Mouse (Mus musculus): ENCODE measurements around the gene Calcrl. TPM values are rescaled to one million over a fixed set of nuclear protein-coding genes. Genes with fewer than 3 reads are reported as not detected.

Calcrl gene
- polyA plus RNA-seq, 1 experiment from 2014 or later = 42.3 TPM

GRCm38 (mm10) chr2:84383828-84384227, 41.4 kb downstream of the Calcrl start:
- H3K27me3 ChIP-seq (ENCODE audit: insufficient read depth, low read length) = no peaks in the 10 kb centered on the region
- H3K9ac ChIP-seq = no peak overlapping the region
- 57% methylated on average over 4 of the region's 4 CpGs for WGBS
- H3K4me2 ChIP-seq = no peak overlapping the region
- no peak overlapping the region for H3K4me3 ChIP-seq (ENCODE audit: low read depth, low read length)
- H3K27ac ChIP-seq (ENCODE audit: low read depth) = no peak overlapping the region
- H3K36me3 ChIP-seq (ENCODE audit: insufficient read depth) = no peaks in the 10 kb centered on the region
- ATAC-seq (ENCODE audit: insufficient read depth) = no peak
- H3K4me1 ChIP-seq (ENCODE audit: insufficient read depth) = 0 out of 2 replicates have a peak, but pooled peaks cover 2% of the 10 kb centered on the region
- no peak for DNase-seq
- H3K9me3 ChIP-seq (ENCODE audit: low read depth, low read length) = no peaks in the 10 kb centered on the region
- no peak for TF ChIP-seq CTCF (IDR thresholded peaks at IDR 0.05; ENCODE audit: low read depth)

GRCm38 (mm10) chr2:84382556-84382955, 42.7 kb downstream of the Calcrl start:
- ATAC-seq (ENCODE audit: insufficient read depth) (no peak), DNase-seq (peak; percentile 32)

DNA sequence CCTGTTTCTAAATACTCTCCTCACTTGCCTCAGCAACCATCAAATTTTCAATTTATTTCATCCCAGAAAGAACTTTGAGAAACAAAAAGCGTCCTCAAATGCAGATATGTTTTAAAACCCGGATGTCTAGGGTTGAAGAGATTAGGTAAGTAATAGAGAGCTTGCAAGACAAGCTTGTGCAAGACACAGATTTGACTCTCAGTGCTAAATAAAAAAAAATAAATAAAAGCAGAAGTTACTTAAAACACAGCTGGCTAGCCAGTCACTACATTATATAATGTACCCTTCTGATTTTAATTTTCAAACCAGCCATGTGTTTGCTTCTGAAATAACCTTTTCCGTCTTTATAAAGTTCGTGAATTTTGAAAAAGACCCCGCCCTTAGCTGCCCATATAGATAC, 43.2 kb downstream of the Calcrl start:
- ATAC-seq (ENCODE audit: insufficient read depth) (no peak), DNase-seq (no peak)
- Histone ChIP-seq H3K4me3 (ENCODE audit: low read depth, low read length) (no peak overlapping the region), H3K27me3 (ENCODE audit: insufficient read depth, low read length) (no peaks in the 10 kb centered on the region), H3K9me3 (ENCODE audit: low read depth, low read length) (no peaks in the 10 kb centered on the region), H3K27ac (ENCODE audit: low read depth) (no peak overlapping the region), H3K4me1 (ENCODE audit: insufficient read depth) (0 out of 2 replicates have a peak, but pooled peaks cover 2% of the 10 kb centered on the region), H3K9ac (no peak overlapping the region), H3K4me2 (no peak overlapping the region), H3K36me3 (ENCODE audit: insufficient read depth) (no peaks in the 10 kb centered on the region)
- no peak for TF ChIP-seq CTCF (IDR thresholded peaks at IDR 0.05; ENCODE audit: low read depth)
- 76% methylated on average over 5 of the region's 5 CpGs for WGBS

More at GRCm38 (mm10) chr2:84382556-84382955, 42.7 kb downstream of the Calcrl start:
- no peak overlapping the region for H3K4me3 ChIP-seq (ENCODE audit: low read depth, low read length)
- 0 out of 2 replicates have a peak, but pooled peaks cover 2% of the 10 kb centered on the region for H3K4me1 ChIP-seq (ENCODE audit: insufficient read depth)
- H3K9me3 ChIP-seq (ENCODE audit: low read depth, low read length) = no peaks in the 10 kb centered on the region
- no peak overlapping the region for H3K4me2 ChIP-seq
- no peak overlapping the region for H3K9ac ChIP-seq
- no peak overlapping the region for H3K27ac ChIP-seq (ENCODE audit: low read depth)
- no peaks in the 10 kb centered on the region for H3K36me3 ChIP-seq (ENCODE audit: insufficient read depth)
- no peak for TF ChIP-seq CTCF (IDR thresholded peaks at IDR 0.05; ENCODE audit: low read depth)
- H3K27me3 ChIP-seq (ENCODE audit: insufficient read depth, low read length) = no peaks in the 10 kb centered on the region

DNA sequence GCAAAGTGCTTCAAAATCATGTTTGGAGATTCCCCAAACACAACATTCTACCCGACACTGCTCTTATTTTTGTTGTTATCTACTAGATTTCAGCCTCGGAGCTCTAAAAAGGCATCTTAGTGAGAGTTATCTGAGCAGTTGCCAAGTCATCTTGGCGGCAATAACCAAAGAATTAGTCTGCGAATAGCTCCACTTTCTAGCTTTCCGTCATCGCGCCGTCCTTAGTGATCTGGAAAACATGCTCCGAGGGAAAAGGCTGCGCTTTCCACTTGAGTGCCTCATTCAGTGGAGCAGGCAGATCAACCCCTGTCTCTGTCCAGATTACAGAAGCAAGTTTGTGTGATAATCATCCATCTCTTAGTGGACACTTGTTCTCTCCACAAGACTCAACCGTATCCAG, 44.4 kb downstream of the Calcrl start:
- Histone ChIP-seq H3K9ac (no peak overlapping the region), H3K4me2 (no peak overlapping the region), H3K27ac (ENCODE audit: low read depth) (no peak overlapping the region), H3K27me3 (ENCODE audit: insufficient read depth, low read length) (no peaks in the 10 kb centered on the region), H3K36me3 (ENCODE audit: insufficient read depth) (no peaks in the 10 kb centered on the region), H3K4me1 (ENCODE audit: insufficient read depth) (0 out of 2 replicates have a peak, but pooled peaks cover 2% of the 10 kb centered on the region), H3K4me3 (ENCODE audit: low read depth, low read length) (no peak overlapping the region), H3K9me3 (ENCODE audit: low read depth, low read length) (no peaks in the 10 kb centered on the region)
- ATAC-seq (ENCODE audit: insufficient read depth) (no peak), DNase-seq (peak; percentile 68)
- no peak for TF ChIP-seq CTCF (IDR thresholded peaks at IDR 0.05; ENCODE audit: low read depth)
- WGBS = 70% methylated on average over 11 of the region's 11 CpGs

GRCm38 (mm10) chr2:84378678-84379077, 46.5 kb downstream of the Calcrl start:
- Histone ChIP-seq H3K27me3 (ENCODE audit: insufficient read depth, low read length) (no peaks in the 10 kb centered on the region), H3K4me2 (no peak overlapping the region), H3K4me1 (ENCODE audit: insufficient read depth) (0 out of 2 replicates have a peak, but pooled peaks cover 2% of the 10 kb centered on the region), H3K27ac (ENCODE audit: low read depth) (no peak overlapping the region), H3K36me3 (ENCODE audit: insufficient read depth) (no peaks in the 10 kb centered on the region), H3K9ac (no peak overlapping the region), H3K4me3 (ENCODE audit: low read depth, low read length) (no peak overlapping the region), H3K9me3 (ENCODE audit: low read depth, low read length) (no peaks in the 10 kb centered on the region)
- ATAC-seq (ENCODE audit: insufficient read depth) = no peak
- no peak for TF ChIP-seq CTCF (IDR thresholded peaks at IDR 0.05; ENCODE audit: low read depth)
- WGBS = 53% methylated on average over 5 of the region's 5 CpGs
- peak; percentile 27 for DNase-seq

DNA sequence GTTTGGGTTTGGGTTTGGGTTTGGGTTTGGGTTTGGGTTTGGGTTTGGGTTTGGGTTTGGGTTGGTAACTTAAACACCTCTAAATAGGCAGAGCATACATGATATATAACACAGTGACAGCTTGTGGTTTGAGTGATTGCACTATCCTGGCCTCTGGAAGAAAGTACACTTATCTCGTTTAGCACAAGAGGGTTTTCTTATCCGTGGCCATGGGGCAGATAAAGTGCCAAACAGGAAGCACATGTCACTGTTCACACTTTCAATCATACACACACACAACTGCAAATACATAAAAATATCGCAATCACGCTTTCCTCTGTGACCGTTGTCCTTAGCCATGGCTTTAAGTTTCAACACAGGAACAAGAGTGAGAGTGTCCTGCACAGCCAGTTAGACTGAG, 56.0 kb downstream of the Calcrl start:
- H3K27me3 ChIP-seq (ENCODE audit: insufficient read depth, low read length) = no peaks in the 10 kb centered on the region
- WGBS = 31% methylated on average over 5 of the region's 5 CpGs
- H3K36me3 ChIP-seq (ENCODE audit: insufficient read depth) = no peaks in the 10 kb centered on the region
- no peak overlapping the region for H3K4me3 ChIP-seq (ENCODE audit: low read depth, low read length)
- H3K9ac ChIP-seq = no peak overlapping the region
- no peak for TF ChIP-seq CTCF (IDR thresholded peaks at IDR 0.05; ENCODE audit: low read depth)
- no peak overlapping the region for H3K4me2 ChIP-seq
- H3K27ac ChIP-seq (ENCODE audit: low read depth) = no peak overlapping the region
- no peaks in the 10 kb centered on the region for H3K9me3 ChIP-seq (ENCODE audit: low read depth, low read length)
- no peaks in the 10 kb centered on the region for H3K4me1 ChIP-seq (ENCODE audit: insufficient read depth)
- ATAC-seq (ENCODE audit: insufficient read depth) = peak; percentile 56; the same call in 1 of the 2 replicates
- DNase-seq = peak; percentile 40

DNA sequence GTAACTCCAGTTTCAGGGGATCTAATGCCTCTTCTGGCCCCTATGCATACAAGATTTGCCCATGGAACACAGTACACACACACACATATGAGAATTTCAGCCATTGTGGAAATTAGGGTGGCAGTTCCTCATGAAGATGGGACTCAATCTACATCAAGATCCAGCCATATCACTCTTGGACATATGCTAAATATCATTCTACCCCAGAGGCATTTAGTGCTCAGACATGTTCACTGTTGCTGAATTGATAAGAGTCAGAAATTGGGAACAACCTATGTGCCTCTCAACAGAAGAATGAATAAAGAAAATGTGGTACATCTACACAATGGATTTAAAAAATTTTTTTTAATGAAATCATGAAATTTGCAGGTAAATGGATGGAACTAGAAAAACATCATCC, 58.5 kb downstream of the Calcrl start:
- Histone ChIP-seq H3K27ac (ENCODE audit: low read depth) (no peak overlapping the region), H3K4me3 (ENCODE audit: low read depth, low read length) (no peak overlapping the region), H3K4me1 (ENCODE audit: insufficient read depth) (no peaks in the 10 kb centered on the region), H3K9me3 (ENCODE audit: low read depth, low read length) (no peaks in the 10 kb centered on the region), H3K27me3 (ENCODE audit: insufficient read depth, low read length) (no peaks in the 10 kb centered on the region), H3K4me2 (no peak overlapping the region), H3K36me3 (ENCODE audit: insufficient read depth) (no peaks in the 10 kb centered on the region), H3K9ac (no peak overlapping the region)
- DNase-seq (no peak), ATAC-seq (ENCODE audit: insufficient read depth) (no peak)
- no peak for TF ChIP-seq CTCF (IDR thresholded peaks at IDR 0.05; ENCODE audit: low read depth)

DNA sequence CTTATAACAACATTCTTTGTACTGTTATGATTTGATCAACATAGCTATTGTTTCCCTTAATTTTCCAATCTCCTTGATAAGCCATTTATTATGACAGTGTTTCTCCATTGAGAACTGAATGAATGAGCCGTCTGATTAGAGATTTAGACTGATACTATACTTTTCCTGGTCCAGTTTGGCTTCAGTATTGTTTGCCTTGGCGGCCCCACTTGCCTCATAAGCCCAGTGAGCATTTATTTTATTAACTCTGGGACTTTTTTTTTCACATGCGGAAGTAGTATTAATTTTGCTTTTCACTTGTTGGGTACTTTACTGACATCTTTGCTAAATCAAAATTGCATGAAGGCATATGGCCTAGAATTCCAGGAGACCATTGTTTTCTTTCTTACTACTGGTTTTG, 59.9 kb downstream of the Calcrl start:
- DNase-seq (no peak), ATAC-seq (ENCODE audit: insufficient read depth) (no peak)
- Histone ChIP-seq H3K27me3 (ENCODE audit: insufficient read depth, low read length) (no peaks in the 10 kb centered on the region), H3K36me3 (ENCODE audit: insufficient read depth) (no peaks in the 10 kb centered on the region), H3K4me3 (ENCODE audit: low read depth, low read length) (no peak overlapping the region), H3K9ac (no peak overlapping the region), H3K27ac (ENCODE audit: low read depth) (no peak overlapping the region), H3K4me1 (ENCODE audit: insufficient read depth) (no peaks in the 10 kb centered on the region), H3K9me3 (ENCODE audit: low read depth, low read length) (no peaks in the 10 kb centered on the region), H3K4me2 (no peak overlapping the region)
- no peak for TF ChIP-seq CTCF (IDR thresholded peaks at IDR 0.05; ENCODE audit: low read depth)
- 81% methylated on average over 3 of the region's 3 CpGs for WGBS

All from lung, embryonic 14.5 days (tissue).